Mouse (Mus musculus): ENCODE results near the gene Rnf141. TPM values are rescaled to one million over a fixed set of nuclear protein-coding genes. Genes with fewer than 3 reads are reported as not detected.

Rnf141 gene
- polyA plus RNA-seq, 1 experiment from 2014 or later = 31.6 TPM

GRCm38 (mm10) chr7:110796367-110797051 is 47.7 kb downstream of the Rnf141 start:
- H3K36me3 ChIP-seq (ENCODE audit: insufficient read depth, low read length) = no peaks in the 10 kb centered on the region
- no peaks in the 10 kb centered on the region for H3K4me1 ChIP-seq (ENCODE audit: insufficient read depth, low read depth, low read length)
- DNase-seq (ENCODE audit: low spot score) = peak; percentile 59
- H3K4me3 ChIP-seq (ENCODE audit: low read depth, low read length) = no peak overlapping the region
- WGBS = 65% methylated on average over 12 of the region's 12 CpGs
- TF ChIP-seq CTCF (IDR thresholded peaks at IDR 0.05) = no peak
- no peak for TF ChIP-seq EP300 (IDR thresholded peaks at IDR 0.05)
- H3K27me3 ChIP-seq (replicated peaks; ENCODE audit: insufficient read depth, low read length) = no peaks in the 10 kb centered on the region
- no peak overlapping the region for H3K4me2 ChIP-seq (replicated peaks; ENCODE audit: low read depth, low read length)
- no peak overlapping the region for H3K9ac ChIP-seq (replicated peaks; ENCODE audit: low read depth)
- H3K27ac ChIP-seq (ENCODE audit: low read length) = no peak overlapping the region
- no peaks in the 10 kb centered on the region for H3K9me3 ChIP-seq (ENCODE audit: low read length)
- peak; percentile 44 for ATAC-seq

- 69% methylated on average over 4 of the region's 4 CpGs for WGBS
- Histone ChIP-seq H3K27me3 (replicated peaks; ENCODE audit: insufficient read depth, low read length) (no peaks in the 10 kb centered on the region), H3K4me1 (ENCODE audit: insufficient read depth, low read depth, low read length) (no peaks in the 10 kb centered on the region), H3K4me2 (replicated peaks; ENCODE audit: low read depth, low read length) (no peak overlapping the region), H3K9me3 (ENCODE audit: low read length) (no peaks in the 10 kb centered on the region), H3K27ac (ENCODE audit: low read length) (no peak overlapping the region), H3K4me3 (ENCODE audit: low read depth, low read length) (no peak overlapping the region), H3K36me3 (ENCODE audit: insufficient read depth, low read length) (no peaks in the 10 kb centered on the region), H3K9ac (replicated peaks; ENCODE audit: low read depth) (no peak overlapping the region)
- DNase-seq (ENCODE audit: low spot score) (no peak), ATAC-seq (no peak)
- no peak for TF ChIP-seq EP300 (IDR thresholded peaks at IDR 0.05)
- TF ChIP-seq CTCF (IDR thresholded peaks at IDR 0.05) = no peak
Measured at GRCm38 (mm10) chr7:110794722-110795121, 49.5 kb downstream of the Rnf141 start.

GRCm38 (mm10) chr7:110792834-110793233 is 51.4 kb downstream of the Rnf141 start:
- Histone ChIP-seq H3K4me3 (ENCODE audit: low read depth, low read length) (no peak overlapping the region), H3K9me3 (ENCODE audit: low read length) (no peaks in the 10 kb centered on the region), H3K27me3 (replicated peaks; ENCODE audit: insufficient read depth, low read length) (no peaks in the 10 kb centered on the region), H3K36me3 (ENCODE audit: insufficient read depth, low read length) (no peaks in the 10 kb centered on the region), H3K9ac (replicated peaks; ENCODE audit: low read depth) (no peak overlapping the region), H3K4me2 (replicated peaks; ENCODE audit: low read depth, low read length) (no peak overlapping the region), H3K4me1 (ENCODE audit: insufficient read depth, low read depth, low read length) (no peaks in the 10 kb centered on the region), H3K27ac (ENCODE audit: low read length) (no peak overlapping the region)
- TF ChIP-seq EP300 (IDR thresholded peaks at IDR 0.05) (no peak), CTCF (IDR thresholded peaks at IDR 0.05) (no peak)
- WGBS = 90% methylated on average over 2 of the region's 2 CpGs
- DNase-seq (ENCODE audit: low spot score) (no peak), ATAC-seq (no peak)

- H3K4me2 ChIP-seq (replicated peaks; ENCODE audit: low read depth, low read length) = no peak overlapping the region
- DNase-seq (ENCODE audit: low spot score) (peak; percentile 25), ATAC-seq (peak; percentile 25)
- H3K4me3 ChIP-seq (ENCODE audit: low read depth, low read length) = no peak overlapping the region
- H3K9me3 ChIP-seq (ENCODE audit: low read length) = no peaks in the 10 kb centered on the region
- no peaks in the 10 kb centered on the region for H3K4me1 ChIP-seq (ENCODE audit: insufficient read depth, low read depth, low read length)
- H3K27ac ChIP-seq (ENCODE audit: low read length) = no peak overlapping the region
- no peak overlapping the region for H3K9ac ChIP-seq (replicated peaks; ENCODE audit: low read depth)
- TF ChIP-seq EP300 (IDR thresholded peaks at IDR 0.05) = no peak
- no peak for TF ChIP-seq CTCF (IDR thresholded peaks at IDR 0.05)
- no peaks in the 10 kb centered on the region for H3K36me3 ChIP-seq (ENCODE audit: insufficient read depth, low read length)
- no peaks in the 10 kb centered on the region for H3K27me3 ChIP-seq (replicated peaks; ENCODE audit: insufficient read depth, low read length)
- WGBS = 70% methylated on average over 5 of the region's 5 CpGs
Measured at GRCm38 (mm10) chr7:110792201-110792600, 52.1 kb downstream of the Rnf141 start.

- no peak for DNase-seq (ENCODE audit: low spot score)
- WGBS = 66% methylated on average over 8 of the region's 8 CpGs
- H3K4me3 ChIP-seq (ENCODE audit: low read depth, low read length) = no peak overlapping the region
- H3K4me2 ChIP-seq (replicated peaks; ENCODE audit: low read depth, low read length) = no peak overlapping the region
- ATAC-seq = no peak
- no peaks in the 10 kb centered on the region for H3K9me3 ChIP-seq (ENCODE audit: low read length)
- H3K36me3 ChIP-seq (ENCODE audit: insufficient read depth, low read length) = no peaks in the 10 kb centered on the region
- H3K9ac ChIP-seq (replicated peaks; ENCODE audit: low read depth) = no peak overlapping the region
- H3K4me1 ChIP-seq (ENCODE audit: insufficient read depth, low read depth, low read length) = peaks cover 5% of the 10 kb centered on the region; the same call in 1 of the 2 replicates
- no peaks in the 10 kb centered on the region for H3K27me3 ChIP-seq (replicated peaks; ENCODE audit: insufficient read depth, low read length)
- TF ChIP-seq EP300 (IDR thresholded peaks at IDR 0.05) (no peak), CTCF (IDR thresholded peaks at IDR 0.05) (no peak)
- H3K27ac ChIP-seq (ENCODE audit: low read length) = no peak overlapping the region
Measured at GRCm38 (mm10) chr7:110790878-110791277, 53.4 kb downstream of the Rnf141 start.

- Histone ChIP-seq H3K27me3 (replicated peaks; ENCODE audit: insufficient read depth, low read length) (no peaks in the 10 kb centered on the region), H3K4me1 (ENCODE audit: insufficient read depth, low read depth, low read length) (peaks cover 5% of the 10 kb centered on the region; the same call in 1 of the 2 replicates), H3K36me3 (ENCODE audit: insufficient read depth, low read length) (no peaks in the 10 kb centered on the region), H3K9me3 (ENCODE audit: low read length) (no peaks in the 10 kb centered on the region), H3K4me2 (replicated peaks; ENCODE audit: low read depth, low read length) (no peak overlapping the region), H3K4me3 (ENCODE audit: low read depth, low read length) (no peak overlapping the region), H3K9ac (replicated peaks; ENCODE audit: low read depth) (no peak overlapping the region), H3K27ac (ENCODE audit: low read length) (no peak overlapping the region)
- WGBS = 44% methylated on average over 6 of the region's 6 CpGs
- DNase-seq (ENCODE audit: low spot score) = peak; percentile 78
- TF ChIP-seq CTCF (IDR thresholded peaks at IDR 0.05) = no peak
- peak; percentile 85 for TF ChIP-seq EP300 (IDR thresholded peaks at IDR 0.05)
- peak; percentile 65 for ATAC-seq
Measured at GRCm38 (mm10) chr7:110787310-110787709, 56.9 kb downstream of the Rnf141 start.
